Mouse (Mus musculus) neutrophil, adult 5-6 weeks (primary cell): ENCODE results near the gene Adipor2. TPM values are rescaled to one million over a fixed set of nuclear protein-coding genes. Genes with fewer than 3 reads are reported as not detected.

Source experiments
- ATAC-seq: fragments of 151-379, 151-347 bp; 2 replicates; pipeline ENCODE4 v1.8.0; 2017; ENCODE audit warnings: mild to moderate bottlenecking, moderate TSS enrichment; ENCODE audit not compliant: insufficient number of reproducible peaks, poor library complexity, low FRiP score, severe bottlenecking; ENCODE audit errors: extremely low read depth
- total RNA-seq: library from RNA; stranded (forward); fragments of 200-1000 nt; gene quantifications from 2 replicates; pipeline ENCODE4 v1.2.3, GENCODE M21; 2017

Gene Adipor2
- total RNA-seq, 1 experiment from 2014 or later: 117 TPM

DNA sequence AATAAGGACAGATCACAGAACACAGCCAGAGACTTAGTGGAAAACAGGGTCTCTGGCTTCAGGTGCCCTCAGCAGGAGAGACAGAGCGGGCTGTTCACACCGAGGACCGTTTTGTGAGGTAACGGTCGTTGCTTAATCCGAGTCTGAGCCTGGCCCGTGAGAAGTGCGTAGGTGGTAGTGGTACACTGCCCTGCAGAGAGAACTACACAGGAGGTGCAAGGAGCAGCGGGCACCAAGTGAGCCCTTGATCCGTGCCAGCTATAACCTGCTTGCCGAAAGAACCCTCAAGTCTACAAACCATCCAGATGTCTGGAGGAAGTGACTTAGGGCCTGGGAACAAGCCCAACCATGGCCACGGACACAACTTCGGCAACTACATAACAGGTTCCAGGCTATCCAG lies 11.8 kb upstream of the Adipor2 start:
- no peak for ATAC-seq

DNA sequence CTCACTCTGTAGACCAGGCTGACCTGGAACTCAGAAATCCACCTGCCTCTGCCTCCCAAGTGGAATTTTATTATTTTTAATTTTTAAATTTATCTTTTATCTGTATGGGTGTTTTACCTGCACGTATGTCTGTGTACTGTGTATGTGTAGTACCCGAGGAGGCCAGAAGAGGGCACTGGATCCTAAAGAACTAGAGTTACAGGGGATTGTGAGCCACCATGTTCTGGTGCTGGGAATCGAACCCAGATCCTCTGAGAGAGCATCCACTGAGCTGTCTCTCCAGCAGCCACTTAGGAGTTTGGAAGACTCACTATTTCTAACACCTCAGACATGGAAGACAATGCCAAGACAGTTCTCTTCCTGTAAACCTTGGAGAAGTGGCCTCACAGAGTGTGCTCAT lies 11.1 kb upstream of the Adipor2 start:
- no peak for ATAC-seq

DNA sequence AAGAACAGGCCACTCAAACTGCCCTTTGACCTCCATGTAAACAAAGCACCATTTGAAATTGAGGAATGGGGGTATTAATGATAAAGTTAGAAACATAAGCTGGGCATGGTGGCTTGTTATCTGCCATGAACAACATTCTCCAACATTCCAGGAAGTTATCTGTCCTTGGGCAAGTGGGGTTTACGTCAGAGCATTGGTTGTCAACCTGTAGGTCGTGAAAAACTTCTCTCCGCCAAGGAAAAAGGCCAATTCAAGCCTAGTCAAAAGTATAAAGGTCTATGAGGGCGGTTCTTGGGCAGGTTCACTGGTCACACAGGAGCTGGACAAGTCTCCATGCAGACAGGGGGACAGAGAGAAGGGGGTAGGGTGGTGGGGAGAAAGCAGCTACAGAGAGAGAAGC lies 3.5 kb upstream of the Adipor2 start:
- ATAC-seq: no peak

DNA sequence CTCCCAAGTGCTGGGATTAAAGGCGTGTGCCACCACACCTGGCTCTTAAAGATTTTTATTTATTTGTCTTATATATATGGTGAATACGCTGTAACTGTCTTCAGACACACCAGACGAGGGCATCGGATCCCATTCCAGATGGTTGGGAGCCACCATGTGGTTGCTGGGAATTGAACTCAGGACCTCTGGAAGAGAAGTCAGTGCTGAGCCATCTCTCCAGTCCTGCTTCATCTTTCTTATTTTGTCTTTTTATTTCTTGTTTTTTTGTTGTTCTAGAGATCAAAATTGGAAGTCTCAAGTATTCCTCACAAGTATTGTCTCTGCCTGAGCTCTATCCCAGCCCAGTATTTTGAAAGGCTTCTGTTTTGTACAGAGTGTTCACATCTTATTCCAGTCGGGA lies 2.9 kb upstream of the Adipor2 start:
- no peak for ATAC-seq

DNA sequence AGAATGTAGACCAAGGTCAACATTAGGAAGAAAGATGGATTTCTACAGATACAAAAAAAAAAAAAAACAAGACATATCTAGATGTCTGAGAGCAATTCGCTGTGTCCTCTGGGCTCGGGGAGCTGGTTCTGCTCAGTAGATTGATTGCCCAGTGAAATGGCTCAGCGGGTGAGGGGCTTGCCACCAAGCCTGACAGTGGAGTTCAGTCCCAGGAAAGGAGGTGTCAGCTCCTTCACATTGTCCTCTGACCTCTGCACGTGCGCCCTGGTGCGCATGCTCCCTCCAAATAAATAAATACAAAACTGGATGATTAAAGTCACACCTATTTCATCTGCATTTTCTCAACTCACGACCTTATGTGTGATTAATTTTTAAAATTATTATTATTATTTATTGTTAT lies 1.9 kb upstream of the Adipor2 start:
- ATAC-seq: no peak

DNA sequence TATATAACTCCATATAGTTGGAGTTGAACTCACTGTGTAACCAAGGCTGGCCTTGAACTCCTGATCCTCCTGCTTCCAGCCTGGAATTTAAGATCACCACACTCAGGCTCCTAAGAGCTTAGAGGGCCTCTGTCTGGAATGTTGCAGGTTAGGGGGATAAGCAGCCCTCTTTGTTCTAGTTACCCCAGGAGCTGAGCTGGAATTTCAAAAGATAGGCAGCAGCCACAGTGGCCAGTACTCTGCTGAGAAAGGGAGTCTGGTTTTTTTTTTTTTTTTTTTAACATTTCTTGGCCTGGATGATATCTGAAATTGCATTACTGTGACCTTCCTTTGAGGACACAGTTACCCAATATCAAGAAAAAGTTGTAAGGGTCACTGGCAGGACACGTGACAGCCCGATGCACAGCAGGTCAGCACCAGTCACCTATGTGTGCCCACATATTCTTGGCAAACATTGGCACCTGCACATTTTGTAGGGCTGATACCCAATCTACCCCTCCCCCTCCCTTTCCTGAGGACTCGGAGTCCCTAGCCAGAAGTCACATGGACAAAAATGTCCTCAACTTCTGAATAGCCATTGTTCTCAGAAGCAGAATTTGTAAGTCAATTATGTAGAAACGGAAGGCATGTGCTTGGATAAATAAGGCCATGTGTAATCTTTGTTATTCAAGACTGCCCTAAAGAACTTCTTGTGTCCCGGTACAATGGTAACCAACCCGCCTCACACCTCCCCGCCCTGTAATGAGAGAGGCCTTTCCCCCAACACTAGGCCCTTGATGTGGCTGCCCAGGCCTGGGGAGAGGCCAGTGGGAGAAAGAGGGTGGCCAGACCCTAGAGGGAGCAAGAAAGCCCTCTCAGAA lies 1.1 kb upstream of the Adipor2 start:
- ATAC-seq: no peak

DNA sequence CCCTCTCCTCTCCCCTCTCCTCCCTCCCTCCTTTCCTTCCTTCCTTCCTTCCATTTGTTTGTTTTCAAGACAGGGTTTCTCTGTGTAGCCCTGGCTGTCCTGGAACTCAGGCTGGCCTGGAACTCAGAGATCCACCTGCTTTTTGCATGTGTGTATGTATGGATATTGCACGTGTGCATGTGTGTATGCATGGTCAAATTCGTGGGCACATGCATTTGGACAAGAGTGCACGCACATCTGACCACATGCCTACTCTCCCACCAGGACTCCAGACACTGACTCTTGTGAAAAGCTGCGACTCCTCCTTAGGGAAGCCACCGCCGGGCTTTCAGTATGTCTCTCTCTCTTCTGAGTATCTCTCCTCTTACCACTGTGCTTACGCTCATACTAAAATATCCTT lies 317 bp upstream of the Adipor2 start:
- ATAC-seq: no peak

DNA sequence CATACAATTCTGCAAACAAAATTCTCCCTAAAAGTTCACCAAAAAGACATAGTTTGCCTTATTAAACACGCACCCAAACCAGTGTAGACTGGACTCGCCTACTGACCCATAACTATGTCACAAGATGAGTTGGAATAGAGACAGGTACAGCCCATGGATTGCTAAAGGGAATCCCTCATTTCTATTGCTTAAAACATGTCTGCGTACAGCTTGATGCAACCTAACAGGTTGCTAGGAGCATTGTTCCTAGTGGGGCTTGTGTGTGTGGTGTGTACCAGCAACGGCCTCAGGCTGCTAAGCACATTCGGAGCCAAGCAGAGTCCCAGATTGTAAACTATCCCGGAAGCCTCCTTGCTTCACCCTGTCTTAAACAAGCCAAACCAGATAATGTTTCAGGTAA lies 861 bp downstream of the Adipor2 start:
- no peak for ATAC-seq

DNA sequence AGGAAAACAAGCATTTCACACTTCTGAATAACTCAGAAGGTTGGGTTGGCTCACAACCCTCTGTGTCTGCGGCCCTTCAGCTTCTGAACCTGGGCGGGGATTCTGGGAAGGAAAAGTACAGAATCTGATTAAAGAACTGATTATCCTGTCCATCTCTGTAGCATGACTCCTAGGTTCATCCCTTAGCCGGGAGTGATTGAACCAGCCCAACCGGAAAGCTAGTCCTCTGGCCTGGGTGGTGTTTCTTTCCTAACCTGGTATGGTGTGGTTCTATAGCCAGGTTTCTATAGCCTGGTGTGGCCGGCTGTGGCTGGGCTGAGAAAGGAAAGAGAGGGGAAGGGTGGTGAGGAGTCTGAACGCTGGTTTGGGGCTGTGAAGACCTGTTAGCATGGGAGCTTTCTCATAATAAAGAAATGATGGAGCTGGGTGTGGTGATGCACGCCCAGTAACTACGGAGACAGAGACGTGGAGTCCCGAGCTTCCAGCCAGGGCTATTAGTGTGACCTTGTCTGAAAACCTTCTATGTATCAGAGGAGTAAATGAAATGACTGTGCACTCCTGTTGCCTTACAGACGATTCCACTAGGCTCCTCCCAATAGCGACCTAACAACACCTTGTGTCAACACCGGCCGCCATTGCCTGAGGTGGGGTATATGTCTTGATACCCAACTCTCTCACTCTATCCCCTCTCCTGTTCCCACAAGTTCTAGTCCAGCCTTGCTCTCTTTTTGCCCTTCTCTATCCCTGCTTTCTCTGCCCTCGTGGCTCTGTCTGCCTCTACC lies 3.1 kb downstream of the Adipor2 start:
- no peak for ATAC-seq

DNA sequence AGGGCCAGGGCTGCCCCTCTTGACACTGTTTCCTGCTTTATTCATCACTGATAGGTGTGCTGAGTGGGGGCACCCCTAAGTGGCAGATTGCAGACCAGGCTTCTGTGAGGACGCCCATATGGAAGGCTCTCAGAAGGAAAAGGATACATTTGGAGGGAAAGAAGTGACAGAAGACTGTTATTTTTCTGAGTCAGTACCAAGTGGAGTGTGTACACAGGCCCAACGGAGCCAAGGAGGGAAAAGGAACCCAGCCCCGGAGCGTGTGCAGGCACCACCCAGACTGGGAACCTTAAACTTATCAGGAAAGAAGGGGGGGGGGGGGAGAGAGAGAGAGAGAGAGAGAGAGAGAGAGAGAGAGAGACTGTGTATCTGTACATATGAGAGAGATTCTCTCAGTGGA lies 4.9 kb downstream of the Adipor2 start:
- ATAC-seq: no peak

DNA sequence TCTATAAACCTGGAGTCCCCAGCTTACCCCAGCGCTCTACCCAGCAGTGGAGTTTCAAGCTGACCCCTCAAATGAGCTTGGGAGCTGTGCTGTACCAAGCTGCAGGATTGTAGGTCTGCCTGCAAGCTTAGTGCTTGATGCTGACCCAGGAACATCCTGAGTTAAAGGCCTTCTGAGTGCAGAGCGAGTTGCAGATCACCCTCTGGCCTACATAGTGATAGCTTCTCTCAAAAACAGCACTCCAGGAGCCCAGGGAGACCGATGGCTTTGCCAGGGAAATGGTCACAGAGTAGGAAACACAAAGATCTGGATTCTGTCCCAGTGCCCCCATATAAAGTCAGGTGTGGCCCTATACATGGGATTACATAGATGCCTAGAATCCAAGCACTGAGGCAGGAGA lies 6.0 kb downstream of the Adipor2 start:
- no peak for ATAC-seq

DNA sequence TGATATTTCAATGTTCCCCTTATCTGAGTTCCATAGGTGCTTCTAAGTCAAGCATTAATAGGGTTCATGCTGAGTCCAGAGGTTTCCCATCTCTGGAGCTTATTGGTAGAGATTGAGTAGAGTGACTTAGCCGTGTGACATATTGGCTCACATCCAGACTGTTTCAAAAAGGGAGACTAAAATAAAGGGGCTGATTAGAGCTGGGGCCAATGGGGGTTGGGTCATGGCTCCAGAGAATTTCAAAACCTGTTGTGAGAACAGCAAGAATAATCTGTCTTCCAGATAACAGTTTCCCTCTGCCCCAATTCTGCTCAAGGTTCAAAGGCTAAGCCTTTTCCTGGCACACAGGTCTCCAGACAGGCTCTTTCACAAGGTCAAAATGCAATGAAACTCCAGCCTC lies 7.7 kb downstream of the Adipor2 start:
- no peak for ATAC-seq

DNA sequence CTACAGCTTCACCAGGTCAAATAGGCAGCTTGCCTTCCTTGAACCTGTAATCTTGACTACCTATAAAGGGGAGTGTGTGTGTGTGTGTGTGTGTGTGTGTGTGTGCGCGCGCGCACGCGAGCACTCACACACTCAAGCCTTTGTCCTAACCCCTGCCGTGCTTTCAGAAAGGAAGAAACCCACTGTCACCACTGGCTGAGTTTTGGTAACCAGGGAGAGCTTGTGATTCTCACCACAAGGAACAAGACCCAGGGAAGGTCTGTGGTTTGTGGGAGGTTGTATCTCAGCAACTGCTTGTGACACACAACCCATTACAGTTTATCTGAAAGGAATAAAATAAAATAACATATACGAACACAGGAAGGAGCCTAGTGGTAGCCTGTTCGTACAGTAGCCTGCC lies 8.9 kb downstream of the Adipor2 start:
- ATAC-seq: peak; percentile 30; the same call in 1 of the 2 replicates

DNA sequence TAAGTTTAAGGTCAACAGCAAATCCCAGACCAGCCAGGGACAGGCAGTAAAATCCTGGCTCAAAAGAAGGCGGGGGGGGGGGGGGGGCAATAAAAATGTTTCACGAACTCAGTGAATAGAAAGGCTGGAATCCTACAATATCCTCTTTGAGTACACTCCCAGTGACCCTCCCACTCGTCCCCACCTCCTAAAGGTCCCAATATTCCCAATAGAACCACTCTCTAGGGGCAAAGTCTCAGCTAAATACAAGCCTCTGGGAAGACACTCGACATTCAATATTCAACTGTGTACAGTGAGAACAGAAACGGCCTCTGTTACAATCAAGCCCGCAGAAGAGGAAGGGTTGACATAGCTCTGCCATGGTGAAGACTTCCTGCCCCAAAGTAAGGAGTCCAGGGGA lies 9.7 kb downstream of the Adipor2 start:
- peak; percentile 21; the same call in 1 of the 2 replicates for ATAC-seq

DNA sequence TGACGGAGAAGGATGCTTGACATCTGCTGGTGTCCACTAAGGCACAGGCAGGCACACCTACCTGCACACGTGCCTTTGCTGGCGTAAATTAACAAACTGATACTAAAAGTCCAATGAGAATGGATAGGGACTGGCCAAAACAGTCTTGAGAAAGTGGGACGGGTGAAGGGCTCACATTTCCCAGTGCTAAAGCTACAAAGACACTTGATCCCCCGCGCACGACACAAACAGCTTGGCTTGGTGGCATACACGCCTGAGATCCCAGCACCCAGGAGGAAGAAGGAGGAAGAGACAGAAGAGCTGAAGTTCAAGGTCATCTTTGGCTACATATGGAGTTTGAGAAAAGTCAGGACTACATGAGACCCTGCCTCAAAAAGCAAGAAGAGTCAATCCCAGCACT lies 11.0 kb downstream of the Adipor2 start:
- ATAC-seq: no peak

DNA sequence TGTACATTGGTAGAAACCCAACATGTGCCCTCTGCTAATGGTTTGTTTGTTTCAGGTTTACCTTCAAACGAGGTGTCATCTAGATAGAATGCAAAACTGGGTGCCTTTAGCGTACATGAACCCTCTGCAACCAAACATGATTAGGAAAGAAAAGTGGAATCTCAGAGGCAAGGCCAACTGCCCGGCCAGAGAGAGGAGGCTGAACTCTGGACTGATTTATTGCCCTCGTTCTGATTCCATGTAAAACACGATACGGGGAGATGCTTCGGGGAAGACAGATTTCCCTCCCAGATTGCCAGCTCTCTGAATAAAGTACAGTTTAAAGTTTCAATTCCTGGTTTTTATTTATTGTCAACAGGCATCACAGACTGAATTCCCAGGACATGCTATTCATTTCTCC lies 12.2 kb downstream of the Adipor2 start:
- ATAC-seq: no peak

DNA sequence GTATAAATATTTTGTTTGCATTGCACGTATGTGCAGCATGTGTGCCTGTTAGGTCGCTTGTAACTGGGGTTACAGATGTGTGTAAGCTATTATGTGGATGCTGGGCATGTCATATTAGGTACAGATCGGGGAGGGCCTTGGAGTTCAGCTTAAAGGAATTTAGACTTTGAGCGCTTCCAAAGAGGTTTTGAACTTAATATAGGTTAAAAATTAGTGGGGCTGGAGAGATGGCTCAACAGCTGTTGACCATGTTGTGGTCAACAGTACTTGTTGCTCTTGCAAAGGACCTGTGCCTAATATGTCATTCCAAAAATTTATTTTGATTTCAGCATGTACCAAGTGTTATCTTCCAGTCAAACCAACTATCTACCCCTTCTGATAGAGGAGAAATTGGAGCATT lies 12.7 kb downstream of the Adipor2 start:
- no peak for ATAC-seq

DNA sequence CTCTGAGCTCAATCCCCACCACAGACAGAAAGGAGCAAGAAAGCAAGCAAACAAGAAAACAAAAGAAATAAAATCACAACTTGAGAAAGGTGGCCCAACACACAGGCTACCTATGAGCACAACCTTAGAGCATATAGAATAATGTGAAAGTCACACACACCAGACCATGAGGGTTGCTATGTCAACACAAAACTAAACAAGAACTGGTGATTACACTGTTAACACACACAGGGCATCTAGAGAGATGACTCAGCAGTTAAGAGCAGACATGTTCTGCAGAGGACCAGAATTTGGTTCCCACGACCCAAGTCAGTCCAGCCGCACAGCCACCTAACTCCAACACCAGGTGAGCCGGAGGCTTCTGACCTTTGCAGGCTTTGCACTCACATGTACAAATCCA lies 14.5 kb downstream of the Adipor2 start:
- ATAC-seq: 0 out of 2 replicates have a peak, but pooled peaks have one; percentile 45

DNA sequence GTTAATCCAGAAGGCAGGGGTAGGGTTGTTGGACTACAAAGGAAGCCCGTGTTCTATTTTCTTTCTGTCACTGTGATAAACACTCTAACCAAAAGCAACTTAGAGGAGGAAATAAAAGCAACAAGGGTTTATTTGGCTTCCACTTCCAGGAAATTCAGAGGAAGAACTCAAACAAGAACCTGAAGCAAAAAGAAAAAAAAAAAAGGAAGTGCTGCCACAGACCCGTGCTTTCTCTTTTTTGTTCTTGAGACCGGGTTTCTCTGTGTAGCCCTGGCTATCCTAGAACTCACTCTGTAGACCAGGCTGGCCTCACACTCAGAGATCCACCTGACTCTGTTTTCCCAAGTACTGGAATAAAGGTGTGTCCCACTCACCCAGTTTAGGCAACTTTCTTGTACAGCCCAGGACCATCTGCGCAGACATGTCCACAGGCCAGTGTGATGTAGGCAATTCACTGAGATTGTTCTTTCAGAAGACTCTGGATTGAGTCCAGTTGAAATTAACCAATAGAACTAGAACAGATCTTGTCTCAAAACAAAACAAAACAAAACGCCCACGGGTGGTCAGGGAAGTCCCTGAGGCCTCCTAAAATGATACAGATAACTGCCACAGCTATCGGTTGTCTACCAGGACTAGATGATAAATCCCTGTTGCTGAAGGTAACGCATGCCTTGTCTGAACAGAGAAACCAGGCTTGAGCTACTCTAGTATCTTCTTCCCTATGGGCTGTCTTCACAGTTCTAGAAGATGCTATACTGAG lies 15.8 kb downstream of the Adipor2 start:
- no peak for ATAC-seq

DNA sequence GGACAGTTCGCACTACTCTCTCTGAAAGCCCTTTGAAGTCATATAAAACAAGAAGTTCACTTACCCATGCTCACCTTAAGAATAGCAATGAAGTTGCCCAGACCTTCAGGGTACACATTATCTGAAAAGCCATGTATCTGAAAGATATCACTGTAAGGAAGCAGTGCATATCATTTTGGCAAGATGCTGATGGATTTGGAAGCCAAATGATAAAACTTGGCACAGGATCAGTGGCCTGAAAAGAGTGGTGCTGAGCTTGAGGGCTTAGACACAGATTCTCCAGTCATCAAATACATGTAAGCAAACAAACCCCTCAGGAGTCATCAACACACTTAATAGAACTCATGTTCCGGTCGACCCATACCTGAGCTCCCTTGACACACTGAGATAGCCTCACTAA lies 16.9 kb downstream of the Adipor2 start:
- no peak for ATAC-seq
